Comparison of ENCODE assay signal across 8 mouse cellular contexts in the genomic region with DNA sequence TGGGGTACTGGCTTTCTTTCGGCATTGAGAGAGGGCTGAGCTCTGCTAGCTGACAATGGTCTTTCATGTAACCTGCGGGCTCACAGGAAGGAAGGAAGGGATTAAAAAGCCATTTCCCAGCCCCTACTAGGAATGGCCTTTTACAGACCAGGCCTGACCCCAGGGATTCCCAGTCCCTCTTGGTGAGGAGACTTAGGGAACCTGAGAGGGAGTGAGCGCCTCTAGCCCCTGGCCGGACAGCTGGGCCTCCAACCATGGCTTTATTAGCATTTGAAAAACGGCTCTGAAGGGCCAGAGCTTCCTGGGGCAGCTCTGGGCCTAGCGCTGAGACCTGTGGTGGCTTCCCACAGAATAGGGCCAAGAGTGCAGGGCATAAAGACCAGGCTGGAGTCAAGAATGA. TPM values are rescaled to one million over a fixed set of nuclear protein-coding genes. Genes with fewer than 3 reads are reported as not detected.
DNase-seq lines count a peak whose midpoint lies in the region; ATAC-seq and TF ChIP-seq lines count a peak whose summit lies in the region.

No protein-coding gene starts in this region.

- no peak for ATAC-seq in embryonic facial prominence, embryonic 14.5 days (ENCODE audit: low read depth)
- ATAC-seq in limb, embryonic 13.5 days (ENCODE audit: low FRiP score, low read depth), result no peak
- no peak for ATAC-seq in cerebellum, adult (ENCODE audit: insufficient number of reproducible peaks, low FRiP score, low TSS enrichment)
- ATAC-seq in liver, postnatal 0 days, result no peak

- no peaks in the 10 kb centered on the region for H3K27me3 ChIP-seq in heart, embryonic 10.5 days (ENCODE audit: insufficient read depth, poor library complexity, severe bottlenecking)
- peaks cover 27% of the 10 kb centered on the region for H3K27me3 ChIP-seq in E14TG2a.4 (ENCODE audit: insufficient read depth, low read length)
- H3K27me3 ChIP-seq in embryonic facial prominence, embryonic 14.5 days (replicated peaks; ENCODE audit: control insufficient read depth, insufficient read depth, low read length), result no peaks in the 10 kb centered on the region
- H3K27me3 ChIP-seq in limb, embryonic 13.5 days, result no peaks in the 10 kb centered on the region
- H3K27me3 ChIP-seq in liver, postnatal 0 days (ENCODE audit: insufficient read depth, low read length), result no peaks in the 10 kb centered on the region

- H3K27ac ChIP-seq in heart, embryonic 10.5 days, result peak overlapping the region; percentile 53
- H3K27ac ChIP-seq in embryonic facial prominence, embryonic 14.5 days (replicated peaks; ENCODE audit: low read depth, low read length), result peak overlapping the region; percentile 23
- H3K27ac ChIP-seq in limb, embryonic 13.5 days, result peak overlapping the region; percentile 48; the same call in 1 of the 2 replicates
- no peak overlapping the region for H3K27ac ChIP-seq in liver, postnatal 0 days (ENCODE audit: low read depth)

- H3K36me3 ChIP-seq in heart, embryonic 10.5 days, result 0 out of 2 replicates have a peak, but pooled peaks cover 4% of the 10 kb centered on the region
- no peaks in the 10 kb centered on the region for H3K36me3 ChIP-seq in E14TG2a.4 (ENCODE audit: insufficient read depth, low read length)
- H3K36me3 ChIP-seq in embryonic facial prominence, embryonic 14.5 days (ENCODE audit: control insufficient read depth, insufficient read depth, low read length), result no peaks in the 10 kb centered on the region
- H3K36me3 ChIP-seq in limb, embryonic 13.5 days, result no peaks in the 10 kb centered on the region
- H3K36me3 ChIP-seq in liver, postnatal 0 days (replicated peaks; ENCODE audit: insufficient read depth, low read length), result no peaks in the 10 kb centered on the region

- H3K4me2 ChIP-seq in embryonic facial prominence, embryonic 14.5 days (ENCODE audit: low read depth, low read length), result no peak overlapping the region
- no peak overlapping the region for H3K4me2 ChIP-seq in limb, embryonic 13.5 days (replicated peaks)
- no peak overlapping the region for H3K4me2 ChIP-seq in liver, postnatal 0 days (ENCODE audit: low read depth, low read length)

- peaks cover 40% of the 10 kb centered on the region for H3K4me1 ChIP-seq in heart, embryonic 10.5 days
- peaks cover 29% of the 10 kb centered on the region for H3K4me1 ChIP-seq in E14TG2a.4 (replicated peaks; ENCODE audit: low read depth, low read length)
- peaks cover 14% of the 10 kb centered on the region for H3K4me1 ChIP-seq in embryonic facial prominence, embryonic 14.5 days (ENCODE audit: control insufficient read depth, insufficient read depth, low read length)
- H3K4me1 ChIP-seq in limb, embryonic 13.5 days, result peaks cover 28% of the 10 kb centered on the region
- H3K4me1 ChIP-seq in liver, postnatal 0 days (ENCODE audit: insufficient read depth), result peaks cover 6% of the 10 kb centered on the region; the same call in 1 of the 2 replicates

- H3K9me3 ChIP-seq in heart, embryonic 10.5 days, result no peaks in the 10 kb centered on the region
- H3K9me3 ChIP-seq in E14TG2a.4 (ENCODE audit: low read length), result no peaks in the 10 kb centered on the region
- H3K9me3 ChIP-seq in embryonic facial prominence, embryonic 14.5 days (ENCODE audit: control insufficient read depth, low read length), result no peaks in the 10 kb centered on the region
- no peaks in the 10 kb centered on the region for H3K9me3 ChIP-seq in limb, embryonic 13.5 days
- no peaks in the 10 kb centered on the region for H3K9me3 ChIP-seq in liver, postnatal 0 days (ENCODE audit: low read length)

- intact Hi-C loops in heart, postnatal 25 days (cut with DNase I), result no loop called here

- TF ChIP-seq CTCF in E14TG2a.4 (conservative IDR thresholded peaks at IDR 0.05; ENCODE audit: low read length), result no peak
- no peak for TF ChIP-seq CTCF in liver, postnatal 0 days (IDR thresholded peaks at IDR 0.05; ENCODE audit: low read depth)

- H3K4me3 ChIP-seq in heart, embryonic 10.5 days, result no peak overlapping the region
- 0 out of 2 replicates have a peak overlapping the region, but pooled peaks have one; percentile 4 for H3K4me3 ChIP-seq in E14TG2a.4 (replicated peaks; ENCODE audit: low read length)
- no peak overlapping the region for H3K4me3 ChIP-seq in embryonic facial prominence, embryonic 14.5 days (ENCODE audit: low read depth, low read length)
- H3K4me3 ChIP-seq in limb, embryonic 13.5 days, result no peak overlapping the region
- no peak overlapping the region for H3K4me3 ChIP-seq in liver, postnatal 0 days (ENCODE audit: low read depth, low read length)

- no peak overlapping the region for H3K9ac ChIP-seq in embryonic facial prominence, embryonic 14.5 days (ENCODE audit: low read depth, low read length)
- H3K9ac ChIP-seq in limb, embryonic 13.5 days, result 0 out of 2 replicates have a peak overlapping the region, but pooled peaks have one; percentile 1
- H3K9ac ChIP-seq in liver, postnatal 0 days (replicated peaks), result no peak overlapping the region

- 39% methylated on average over 6 of the region's 6 CpGs for WGBS in heart, embryonic 10.5 days
- 32% methylated on average over 6 of the region's 6 CpGs for WGBS in embryonic facial prominence, embryonic 14.5 days
- 16% methylated on average over 6 of the region's 6 CpGs for WGBS in limb, embryonic 13.5 days
- 71% methylated on average over 6 of the region's 6 CpGs for WGBS in liver, postnatal 0 days (ENCODE audit: insufficient replicate concordance)

- no peak for TF ChIP-seq EP300 in liver, postnatal 0 days (IDR thresholded peaks at IDR 0.05; ENCODE audit: low read depth)

- no peak for DNase-seq in heart, embryonic 10.5 days (ENCODE audit: low spot score)
- no peak for DNase-seq in heart, postnatal 25 days (ENCODE audit: low spot score)
- DNase-seq in embryonic facial prominence, embryonic 14.5 days (ENCODE audit: low spot score), result no peak
- DNase-seq in liver, postnatal 0 days, result no peak
- DNase-seq in urinary bladder, postnatal 10 days (ENCODE audit: low spot score), result no peak

RNA-seq across cellular contexts. Expression of a gene that starts 46.8 kb away (rescaled TPM):
- 30.9 and 32.8 TPM in 2 replicates for polyA plus RNA-seq in heart, embryonic 10.5 days (2016; fragmentation: Nextera tagmentation; extraction: Ambion mirVana)
- 10 to 100 TPM; 12.0 to 12.6 TPM for total RNA-seq in heart, postnatal 25 days (2021)
- 34.3 and 39.8 TPM in 2 replicates for polyA plus RNA-seq in embryonic facial prominence, embryonic 14.5 days (2014; fragmentation: Nextera tagmentation; extraction: Ambion mirVana)
- polyA plus RNA-seq in limb, embryonic 13.5 days (2015; fragmentation: Nextera tagmentation; extraction: Ambion mirVana), result 36.4 and 38.8 TPM in 2 replicates
- polyA plus RNA-seq in liver, postnatal 0 days (2015; fragmentation: Nextera tagmentation; extraction: Ambion mirVana), result 3.7 and 3.8 TPM in 2 replicates

RNA-seq across cellular contexts. Expression of a gene that starts 48.0 kb away (rescaled TPM):
- 124 and 137 TPM in 2 replicates for polyA plus RNA-seq in heart, embryonic 10.5 days (2016; fragmentation: Nextera tagmentation; extraction: Ambion mirVana)
- total RNA-seq in heart, postnatal 25 days (2021), result 10 to 100 TPM; 89.3 to 94.8 TPM
- polyA plus RNA-seq in embryonic facial prominence, embryonic 14.5 days (2014; fragmentation: Nextera tagmentation; extraction: Ambion mirVana), result 137 and 156 TPM in 2 replicates
- 145 and 152 TPM in 2 replicates for polyA plus RNA-seq in limb, embryonic 13.5 days (2015; fragmentation: Nextera tagmentation; extraction: Ambion mirVana)
- polyA plus RNA-seq in liver, postnatal 0 days (2015; fragmentation: Nextera tagmentation; extraction: Ambion mirVana), result 31.8 and 35.4 TPM in 2 replicates

RNA-seq across cellular contexts. Expression of a gene that starts 58.0 kb away (rescaled TPM):
- polyA plus RNA-seq in heart, embryonic 10.5 days (2016; fragmentation: Nextera tagmentation; extraction: Ambion mirVana), result 17.6 and 22.0 TPM in 2 replicates
- 10 to 100 TPM; 37.3 to 40.6 TPM for total RNA-seq in heart, postnatal 25 days (2021)
- 21.5 and 27.1 TPM in 2 replicates for polyA plus RNA-seq in embryonic facial prominence, embryonic 14.5 days (2014; fragmentation: Nextera tagmentation; extraction: Ambion mirVana)
- 13.6 and 14.2 TPM in 2 replicates for polyA plus RNA-seq in limb, embryonic 13.5 days (2015; fragmentation: Nextera tagmentation; extraction: Ambion mirVana)
- polyA plus RNA-seq in liver, postnatal 0 days (2015; fragmentation: Nextera tagmentation; extraction: Ambion mirVana), result 7.9 and 9.8 TPM in 2 replicates
